Mouse (Mus musculus) liver, embryonic 13.5 days (tissue): ENCODE results near the gene Rasgrf1. TPM values are rescaled to one million over a fixed set of nuclear protein-coding genes. Genes with fewer than 3 reads are reported as not detected.

Experiments used
- ATAC-seq: fragments of 200-750 bp; cut with Nextera tagmentation; 2 replicates; pipeline ENCODE4 v1.8.0; 2017; ENCODE audit warnings: low read depth, mild to moderate bottlenecking, moderate number of reproducible peaks, moderate library complexity
- DNase-seq: peaks from one replicate; pipeline ENCODE4 v3.0.0; 2022
- H3K27ac ChIP-seq: fragments of 300-500 bp; sonication (generic); 2 replicates; pipeline ENCODE4 v1.5.1; 2015; ENCODE audit warnings: moderate library complexity, mild to moderate bottlenecking, inconsistent platforms
- H3K27me3 ChIP-seq: fragments of 300-500 bp; sonication (generic); 2 replicates; pipeline ENCODE4 v1.6.1; 2015; ENCODE audit warnings: mild to moderate bottlenecking, inconsistent platforms
- H3K36me3 ChIP-seq: fragments of 300-500 bp; sonication (generic); 2 replicates; pipeline ENCODE4 v1.6.1; 2015; ENCODE audit warnings: mild to moderate bottlenecking, inconsistent platforms
- H3K4me1 ChIP-seq: fragments of 300-500 bp; sonication (generic); replicated peaks from 2 replicates; pipeline ENCODE4 v1.6.1; 2015; ENCODE audit warnings: inconsistent platforms
- H3K4me2 ChIP-seq: fragments of 300-500 bp; sonication (generic); 2 replicates; pipeline ENCODE4 v1.6.1; 2015; ENCODE audit warnings: inconsistent platforms, mild to moderate bottlenecking, moderate library complexity
- H3K4me3 ChIP-seq: fragments of 300-500 bp; sonication (generic); replicated peaks from 2 replicates; pipeline ENCODE4 v1.5.1; 2015; ENCODE audit warnings: mild to moderate bottlenecking, inconsistent platforms
- H3K9ac ChIP-seq: fragments of 300-500 bp; sonication (generic); 2 replicates; pipeline ENCODE4 v1.6.1; 2015; ENCODE audit warnings: mild to moderate bottlenecking, inconsistent platforms
- H3K9me3 ChIP-seq: fragments of 300-500 bp; sonication (generic); replicated peaks from 2 replicates; pipeline ENCODE4 v1.6.1; 2016; ENCODE audit warnings: inconsistent platforms
- WGBS: fragments of 180-500 bp; shearing (Covaris S2); methylation state at CpG from one replicate; pipeline ENCODE4 v1.1.7; 2015; ENCODE audit not compliant: insufficient replicate concordance; 5-methylcytosine and 5-hydroxymethylcytosine counted together
- polyA plus RNA-seq: library from polyadenylated mRNA; unstranded; fragments of >200 nt; fragmentation: Nextera tagmentation; extraction: Ambion mirVana; gene quantifications from 2 replicates; pipeline ENCODE4 v1.2.1, GENCODE M21; 2015

Gene Rasgrf1
- polyA plus RNA-seq, 1 experiment from 2014 or later, result not detected

DNA sequence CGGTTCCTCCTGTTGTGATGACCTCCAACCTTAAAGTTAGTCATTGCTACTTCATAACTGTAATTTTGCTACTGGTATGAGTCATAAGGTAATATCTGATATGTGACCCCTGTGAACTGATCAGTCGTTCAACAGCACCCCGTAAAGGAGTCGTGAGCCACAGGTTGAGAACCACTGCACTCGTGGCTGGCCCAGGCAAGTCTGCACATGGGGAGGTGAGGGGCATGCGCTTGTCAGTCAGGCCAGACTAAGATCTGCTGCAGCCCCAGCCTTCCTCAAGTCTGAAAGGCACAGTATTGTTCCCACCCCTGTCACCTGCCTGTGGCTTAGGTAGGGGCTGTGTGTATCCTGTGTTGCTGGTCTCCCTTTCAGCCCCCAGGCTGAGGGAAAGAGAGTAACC is 159.1 kb downstream of the Rasgrf1 start:
- Histone ChIP-seq H3K9ac (no peak overlapping the region), H3K9me3 (no peaks in the 10 kb centered on the region), H3K4me2 (no peak overlapping the region), H3K4me3 (no peak overlapping the region), H3K27me3 (no peaks in the 10 kb centered on the region), H3K36me3 (no peaks in the 10 kb centered on the region), H3K4me1 (no peaks in the 10 kb centered on the region), H3K27ac (no peak overlapping the region)
- ATAC-seq (no peak), DNase-seq (no peak)
- 57% methylated on average over 6 of the region's 6 CpGs for WGBS

DNA sequence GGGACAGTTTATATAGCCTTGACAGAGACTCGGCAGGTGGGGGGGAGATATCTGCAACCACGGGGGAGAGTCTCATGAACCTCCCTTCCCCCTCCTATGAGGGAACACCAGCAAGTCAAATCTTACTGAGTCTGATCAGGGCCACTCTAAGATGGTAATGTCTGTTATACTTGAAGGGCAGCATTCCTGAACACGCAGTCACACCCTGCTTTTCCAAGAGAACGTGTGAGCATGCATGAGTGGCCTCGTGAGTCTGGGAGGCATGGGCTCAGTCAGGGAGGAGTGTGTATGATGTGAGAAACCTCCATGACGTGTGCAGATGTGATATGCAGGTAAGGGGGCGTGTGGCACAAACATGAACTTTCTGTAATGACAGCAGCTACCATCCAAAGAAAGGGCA is 159.8 kb downstream of the Rasgrf1 start:
- H3K9me3 ChIP-seq, result no peaks in the 10 kb centered on the region
- no peak overlapping the region for H3K4me2 ChIP-seq
- DNase-seq (no peak), ATAC-seq (no peak)
- H3K27me3 ChIP-seq, result no peaks in the 10 kb centered on the region
- H3K4me1 ChIP-seq, result no peaks in the 10 kb centered on the region
- 53% methylated on average over 7 of the region's 7 CpGs for WGBS
- no peak overlapping the region for H3K4me3 ChIP-seq
- no peak overlapping the region for H3K9ac ChIP-seq
- no peaks in the 10 kb centered on the region for H3K36me3 ChIP-seq
- H3K27ac ChIP-seq, result no peak overlapping the region

DNA sequence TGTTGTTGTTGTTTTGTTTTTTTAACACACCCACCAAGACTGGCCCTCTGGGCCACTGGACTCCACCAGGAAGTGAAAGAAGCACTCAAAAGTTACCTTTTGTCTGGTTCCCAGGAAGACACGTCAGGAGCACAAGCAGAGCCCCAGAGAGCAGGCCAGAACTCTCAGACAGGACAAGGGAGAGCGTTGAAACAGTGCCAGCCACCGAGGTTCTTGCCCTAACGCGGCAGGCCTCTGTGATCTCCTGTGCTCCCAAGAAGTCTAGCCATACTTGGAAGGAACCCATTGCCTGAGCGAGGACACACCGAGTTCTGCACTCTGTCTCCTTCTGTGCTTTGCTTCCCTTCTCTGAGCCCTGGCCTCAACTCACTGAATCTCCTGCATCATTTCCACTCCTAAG is 160.5 kb downstream of the Rasgrf1 start:
- H3K27ac ChIP-seq, result no peak overlapping the region
- no peak overlapping the region for H3K4me3 ChIP-seq
- no peak overlapping the region for H3K9ac ChIP-seq
- no peaks in the 10 kb centered on the region for H3K36me3 ChIP-seq
- WGBS, result 64% methylated on average over 7 of the region's 7 CpGs
- ATAC-seq (no peak), DNase-seq (no peak)
- no peaks in the 10 kb centered on the region for H3K4me1 ChIP-seq
- H3K27me3 ChIP-seq, result no peaks in the 10 kb centered on the region
- H3K9me3 ChIP-seq, result no peaks in the 10 kb centered on the region
- H3K4me2 ChIP-seq, result no peak overlapping the region

DNA sequence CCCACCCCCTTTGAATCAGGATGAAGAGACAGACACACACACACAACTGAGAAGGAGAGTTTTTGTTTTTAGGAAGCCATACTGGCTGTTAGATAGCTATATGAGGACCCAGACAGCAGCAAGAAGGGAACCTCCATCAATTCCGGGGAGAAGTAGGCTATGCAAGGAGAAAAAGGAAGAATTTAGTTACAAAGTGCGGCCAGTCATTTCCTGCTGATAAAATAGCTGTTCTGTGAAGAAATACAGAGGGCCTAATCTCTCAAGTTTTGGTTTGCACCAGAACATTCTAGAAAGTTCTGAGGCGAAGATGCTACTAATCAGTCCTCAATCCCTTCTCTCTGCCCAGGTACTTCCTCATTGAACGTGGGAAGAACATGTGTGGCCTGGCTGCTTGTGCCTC is 165.6 kb downstream of the Rasgrf1 start:
- Histone ChIP-seq H3K4me2 (no peak overlapping the region), H3K9me3 (no peaks in the 10 kb centered on the region), H3K9ac (no peak overlapping the region), H3K4me1 (no peaks in the 10 kb centered on the region), H3K36me3 (no peaks in the 10 kb centered on the region), H3K27me3 (no peaks in the 10 kb centered on the region), H3K27ac (no peak overlapping the region), H3K4me3 (no peak overlapping the region)
- DNase-seq (no peak), ATAC-seq (no peak)
- WGBS, result 20% methylated on average over 4 of the region's 4 CpGs

DNA sequence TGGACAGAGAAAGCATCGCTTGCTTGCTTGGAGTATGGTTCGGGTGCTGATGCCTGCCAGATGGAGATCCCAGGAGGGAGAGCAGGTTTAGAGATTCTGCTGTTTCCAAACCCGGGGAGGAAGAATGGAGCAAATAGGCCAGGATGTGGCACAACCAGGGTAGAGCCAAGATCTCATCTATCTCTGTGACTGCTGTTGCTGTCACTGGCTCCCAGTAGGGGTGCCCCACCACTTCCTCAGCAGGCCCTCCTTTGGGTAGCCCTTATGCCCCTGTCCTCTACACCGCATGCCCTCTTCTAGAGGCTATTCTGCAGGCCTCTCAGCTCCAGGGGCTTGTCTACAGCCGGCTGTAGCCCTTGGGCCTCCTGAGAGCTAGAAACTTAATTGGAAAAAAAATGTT is 166.4 kb downstream of the Rasgrf1 start:
- ATAC-seq (no peak), DNase-seq (no peak)
- Histone ChIP-seq H3K9me3 (no peaks in the 10 kb centered on the region), H3K4me2 (no peak overlapping the region), H3K27me3 (no peaks in the 10 kb centered on the region), H3K36me3 (no peaks in the 10 kb centered on the region), H3K4me1 (no peaks in the 10 kb centered on the region), H3K27ac (no peak overlapping the region), H3K9ac (no peak overlapping the region), H3K4me3 (no peak overlapping the region)
- 72% methylated on average over 5 of the region's 5 CpGs for WGBS

Other genes starting within 250 kb of the Rasgrf1 start
- gene Tmed3, start 204.8 kb upstream of the Rasgrf1 start, polyA plus RNA-seq, result 39.7 and 39.8 TPM in 2 replicates
- gene Ankrd34c, start 171.4 kb upstream of the Rasgrf1 start, polyA plus RNA-seq, result not detected in 2 replicates
- 53.1 and 57.5 TPM in 2 replicates for gene Ctsh, start 144.2 kb downstream of the Rasgrf1 start, polyA plus RNA-seq
- gene Morf4l1, start 204.9 kb downstream of the Rasgrf1 start, polyA plus RNA-seq, result 141 and 164 TPM in 2 replicates